Mouse (Mus musculus) Patski (cell line): ENCODE measurements around the gene Hap1. TPM values are rescaled to one million over a fixed set of nuclear protein-coding genes. Genes with fewer than 3 reads are reported as not detected.
A peak's percentile ranks its signal among the peaks of the same experiment; 100 is the strongest.

Experiments
- ATAC-seq: fragments of 100-300 bp; one replicate; pipeline ENCODE4 v1.8.0; 2021
- CTCF ChIA-PET: fragments of 350-600 bp; sonication (Branson Sonifier 250); formaldehyde crosslinking; loops from one replicate; lab custom pipeline; 2022; ENCODE audit warnings: inconsistent platforms; lab: Charles Lee
- POLR2A ChIA-PET: fragments of 350-600 bp; sonication (Branson Sonifier 250); formaldehyde crosslinking; loops from one replicate; lab custom pipeline; 2022; ENCODE audit warnings: antibody characterized with exemption, inconsistent platforms; lab: Charles Lee
- DNase-seq: peaks from one replicate; pipeline ENCODE4 v3.0.0-alpha.2; 2011; ENCODE audit warnings: low read depth, low spot score
- H3K27me3 ChIP-seq: fragments of 371-371 bp; one replicate; pipeline ENCODE4 v1.5.1; 2021
- CTCF ChIP-seq: fragments of 100-300 bp; IDR thresholded peaks from one replicate; pipeline ENCODE4 v1.5.1; 2021
- in situ Hi-C: fragments of 300-500 bp; cut with MboI; formaldehyde crosslinking; loops from 3 replicates; pipeline ENCODE4 v1.11.1; 2018; ENCODE audit warnings: low pct_unique_long_range_greater_than_20kb, mixed read lengths
- polyA plus RNA-seq: library from polyadenylated mRNA; unstranded; gene quantifications from one replicate; pipeline ENCODE4 v1.2.3, GENCODE M21; 2021

Gene Hap1
- polyA plus RNA-seq, 1 experiment from 2014 or later = 23.9 TPM

DNA sequence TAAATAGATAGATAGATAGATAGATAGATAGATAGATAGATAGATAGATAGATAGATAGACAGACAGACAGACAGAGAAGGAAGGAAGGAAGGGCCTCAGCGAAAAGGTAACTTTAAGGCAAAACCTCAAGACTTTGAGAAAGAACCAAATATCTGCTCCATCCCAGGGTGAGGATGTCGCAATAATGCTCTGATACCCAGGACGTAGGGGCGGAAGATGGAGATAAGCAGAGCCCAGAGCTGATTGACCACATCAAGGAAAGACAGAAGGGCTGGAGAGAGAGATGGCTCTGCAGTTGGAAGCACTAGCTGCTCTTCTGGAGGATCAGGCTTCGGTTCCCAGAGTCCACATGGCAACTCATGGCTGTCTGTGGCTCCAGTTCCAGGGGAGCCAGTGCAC is 54.6 kb downstream of the Hap1 start:
- no peak for DNase-seq
- ATAC-seq = no peak
- no peaks in the 10 kb centered on the region for H3K27me3 ChIP-seq
- in situ Hi-C loops = no loop called here
- no peak for TF ChIP-seq CTCF
- ChIA-PET CTCF (interaction anchor here (0.9 to 11.7 kb wide), 4 partner anchors 9 to 21 kb away, joined by 3 to 210 read pairs (median 6); no protein-coding TSS in a partner anchor), POLR2A (no interaction called here)

DNA sequence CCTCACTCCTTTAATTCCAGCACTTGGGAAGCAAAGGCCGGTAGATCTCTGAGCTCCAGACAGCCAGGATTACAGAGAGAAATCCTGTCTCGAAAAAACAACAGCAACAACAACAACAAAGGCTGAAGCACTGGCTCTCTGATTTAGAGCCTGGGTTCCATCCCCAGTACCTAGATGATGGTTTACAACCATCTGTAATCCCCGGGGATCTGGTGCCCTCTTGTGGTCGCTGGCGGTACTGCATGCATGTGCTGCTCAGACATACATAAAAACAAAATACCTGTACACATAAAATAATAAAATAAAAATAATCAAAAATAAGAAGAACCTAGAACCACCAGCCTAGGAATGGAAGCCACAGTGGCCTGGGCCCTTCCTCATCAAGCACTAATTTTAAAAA is 55.6 kb downstream of the Hap1 start:
- no peaks in the 10 kb centered on the region for H3K27me3 ChIP-seq
- ChIA-PET POLR2A (no interaction called here), CTCF (interaction anchor here (0.9 to 11.7 kb wide), 4 partner anchors 8 to 22 kb away, joined by 3 to 210 read pairs (median 6); no protein-coding TSS in a partner anchor)
- DNase-seq (no peak), ATAC-seq (no peak)
- peak; percentile 91 for TF ChIP-seq CTCF
- in situ Hi-C loops = no loop called here

DNA sequence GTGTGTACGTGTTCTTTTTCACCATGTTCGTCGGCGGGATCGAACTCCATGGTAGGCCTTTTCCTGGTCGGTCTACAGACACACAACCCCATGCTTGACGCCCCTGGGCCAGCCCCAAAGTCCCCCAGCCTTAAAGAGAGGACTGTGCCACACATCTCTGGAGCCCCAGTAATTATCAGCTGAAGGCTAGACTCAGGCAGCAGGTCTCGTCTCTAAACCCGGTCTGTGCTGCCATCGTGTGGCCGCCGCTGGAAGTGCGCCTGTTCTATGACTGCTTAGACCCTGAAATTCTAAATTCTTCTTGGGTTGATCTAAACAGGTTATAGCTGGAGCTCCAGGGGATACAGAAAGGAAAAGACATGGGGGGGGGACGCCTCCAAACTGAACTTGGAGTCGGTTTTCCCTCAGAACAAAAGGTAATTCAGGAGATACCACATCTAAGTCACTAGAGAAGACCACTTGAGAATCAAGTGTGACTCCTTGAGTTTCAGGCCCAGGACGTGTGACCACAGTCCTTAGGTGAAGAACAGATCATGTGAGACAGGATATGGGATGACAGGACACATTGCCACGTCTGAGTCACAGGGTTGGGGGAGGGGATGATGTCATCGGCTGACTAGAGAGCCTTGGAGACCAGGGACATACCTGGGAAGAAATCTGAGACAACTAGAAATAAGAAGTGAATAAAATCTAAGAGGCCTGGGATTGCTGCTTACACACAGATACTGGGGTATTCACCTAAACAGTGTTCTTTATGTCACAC is 57.5 kb downstream of the Hap1 start:
- TF ChIP-seq CTCF = peak; percentile 93
- DNase-seq (no peak), ATAC-seq (peak; percentile 75)
- H3K27me3 ChIP-seq = no peaks in the 10 kb centered on the region
- in situ Hi-C loops = loop anchor here (5.0 kb wide), 3 partner anchors 291 to 836 kb away; no protein-coding TSS in a partner anchor
- ChIA-PET POLR2A (interaction anchor here (0.6 to 0.8 kb wide), 2 partner anchors 10 to 130 kb away, joined by 3 to 10 read pairs; no protein-coding TSS in a partner anchor), CTCF (interaction anchor here (0.6 to 11.7 kb wide), 12 partner anchors 8 to 912 kb away, joined by 3 to 210 read pairs (median 4); no protein-coding TSS in a partner anchor)

DNA sequence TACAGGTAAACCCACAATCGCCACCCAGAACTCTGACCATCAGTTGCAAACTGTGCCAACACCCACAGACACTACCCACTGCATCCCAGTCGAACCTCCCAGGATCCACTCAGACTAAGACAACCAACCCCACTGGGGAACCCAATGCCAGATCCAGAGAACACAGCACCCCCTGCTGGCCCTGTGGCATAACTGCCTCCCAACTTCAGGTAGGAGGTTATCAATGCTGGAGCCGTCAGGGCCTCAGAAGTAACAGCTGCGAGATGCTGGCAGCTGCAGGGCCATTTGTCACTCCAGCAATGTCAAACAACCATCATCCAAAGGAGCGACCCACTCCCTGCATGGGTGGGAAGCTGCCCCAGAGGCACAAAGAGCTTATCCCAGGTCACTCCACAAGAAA is 58.1 kb downstream of the Hap1 start:
- peak; percentile 64 for TF ChIP-seq CTCF
- H3K27me3 ChIP-seq = no peaks in the 10 kb centered on the region
- DNase-seq (no peak), ATAC-seq (no peak)
- ChIA-PET POLR2A (interaction anchor here (0.6 to 0.8 kb wide), 2 partner anchors 9 to 129 kb away, joined by 3 to 10 read pairs; no protein-coding TSS in a partner anchor), CTCF (interaction anchor here (1.0 to 11.7 kb wide), 11 partner anchors 8 to 912 kb away, joined by 3 to 210 read pairs (median 5); no protein-coding TSS in a partner anchor)
- in situ Hi-C loops = loop anchor here (5.0 kb wide), 3 partner anchors 290 to 836 kb away; no protein-coding TSS in a partner anchor

Other genes with a start within 250 kb of the Hap1 start
- gene Krt13, start 234.6 kb downstream of the Hap1 start, polyA plus RNA-seq = not detected
- gene Krt15, start 220.2 kb downstream of the Hap1 start, polyA plus RNA-seq = 0.74 TPM
- gene Krt19, start 207.5 kb downstream of the Hap1 start, polyA plus RNA-seq = not detected
- not detected for gene Krt9, start 162.9 kb downstream of the Hap1 start, polyA plus RNA-seq
- not detected for gene Krt14, start 148.6 kb downstream of the Hap1 start, polyA plus RNA-seq
- gene Krt16, start 107.2 kb downstream of the Hap1 start, polyA plus RNA-seq = not detected
- 0.10 TPM for gene Krt17, start 95.1 kb downstream of the Hap1 start, polyA plus RNA-seq
- 0.08 TPM for gene Krt42, start 86.3 kb downstream of the Hap1 start, polyA plus RNA-seq
- 674 TPM for gene Eif1, start 36.2 kb downstream of the Hap1 start, polyA plus RNA-seq
- not detected for gene Gast, start 21.7 kb downstream of the Hap1 start, polyA plus RNA-seq
- 71.6 TPM for gene Jup, start 41.6 kb upstream of the Hap1 start, polyA plus RNA-seq
- 29.1 TPM for gene P3h4, start 58.7 kb upstream of the Hap1 start, polyA plus RNA-seq
- 0.10 TPM for gene Fkbp10, start 59.6 kb upstream of the Hap1 start, polyA plus RNA-seq
- 59.8 TPM for gene Nt5c3b, start 85.7 kb upstream of the Hap1 start, polyA plus RNA-seq
- gene Klhl10, start 85.8 kb upstream of the Hap1 start, polyA plus RNA-seq = 0.44 TPM
- 10.9 TPM for gene Klhl11, start 116.6 kb upstream of the Hap1 start, polyA plus RNA-seq
- 162 TPM for gene Acly, start 171.9 kb upstream of the Hap1 start, polyA plus RNA-seq
- 2.2 TPM for gene Ttc25, start 189.5 kb upstream of the Hap1 start, polyA plus RNA-seq
- gene Cnp, start 218.8 kb upstream of the Hap1 start, polyA plus RNA-seq = 17.9 TPM